Mouse (Mus musculus) testis, postnatal 14 days (tissue): ENCODE results near the gene Pknox2.

Experiments used
- DNase-seq: peaks from one replicate; pipeline ENCODE4 v3.0.0; 2021; ENCODE audit warnings: low spot score

Pknox2 gene

GRCm38 (mm10) chr9:37140464-37141181 lies 6.6 kb downstream of the Pknox2 start:
- DNase-seq: no peak

GRCm38 (mm10) chr9:37139514-37139913 lies 7.7 kb downstream of the Pknox2 start:
- no peak for DNase-seq

- no peak for DNase-seq
Measured at GRCm38 (mm10) chr9:37138883-37139282, 8.3 kb downstream of the Pknox2 start.

- DNase-seq: no peak
Measured at GRCm38 (mm10) chr9:37136340-37136739, 10.9 kb downstream of the Pknox2 start.

- no peak for DNase-seq
Measured at GRCm38 (mm10) chr9:37133495-37133894, 13.7 kb downstream of the Pknox2 start.

GRCm38 (mm10) chr9:37129046-37129445 lies 18.2 kb downstream of the Pknox2 start:
- DNase-seq: no peak

GRCm38 (mm10) chr9:37126197-37126596 lies 21.0 kb downstream of the Pknox2 start:
- DNase-seq: no peak

- DNase-seq: no peak
Measured at GRCm38 (mm10) chr9:37124696-37125480, 22.3 kb downstream of the Pknox2 start.

- no peak for DNase-seq
Measured at GRCm38 (mm10) chr9:37123384-37123783, 23.8 kb downstream of the Pknox2 start.

- no peak for DNase-seq
Measured at GRCm38 (mm10) chr9:37122971-37123370, 24.2 kb downstream of the Pknox2 start.

- DNase-seq: no peak
Measured at GRCm38 (mm10) chr9:37122381-37122780, 24.8 kb downstream of the Pknox2 start.

- DNase-seq: no peak
Measured at GRCm38 (mm10) chr9:37121761-37122331, 25.4 kb downstream of the Pknox2 start.

- DNase-seq: peak; percentile 31
Measured at GRCm38 (mm10) chr9:37120801-37121200, 26.4 kb downstream of the Pknox2 start.

GRCm38 (mm10) chr9:37117529-37117928 lies 29.7 kb downstream of the Pknox2 start:
- DNase-seq: no peak

- DNase-seq: no peak
Measured at GRCm38 (mm10) chr9:37116632-37117413, 30.4 kb downstream of the Pknox2 start.

GRCm38 (mm10) chr9:37115820-37116219 lies 31.4 kb downstream of the Pknox2 start:
- no peak for DNase-seq

GRCm38 (mm10) chr9:37114286-37115267 lies 32.6 kb downstream of the Pknox2 start:
- no peak for DNase-seq

- DNase-seq: no peak
Measured at GRCm38 (mm10) chr9:37107546-37107945, 39.7 kb downstream of the Pknox2 start.

GRCm38 (mm10) chr9:37106808-37107207 lies 40.4 kb downstream of the Pknox2 start:
- peak; percentile 25 for DNase-seq

- no peak for DNase-seq
Measured at GRCm38 (mm10) chr9:37104249-37104648, 43.0 kb downstream of the Pknox2 start.

GRCm38 (mm10) chr9:37103778-37104177 lies 43.4 kb downstream of the Pknox2 start:
- no peak for DNase-seq
